Mouse (Mus musculus) heart, embryonic 11.5 days (tissue): Measurements from ENCODE around the gene Zdhhc23. TPM values are rescaled to one million over a fixed set of nuclear protein-coding genes. Genes with fewer than 3 reads are reported as not detected.

Experiments used
- ATAC-seq: fragments of 200-750 bp; cut with Nextera tagmentation; replicated peaks from 2 replicates; pipeline ENCODE4 v1.8.0; 2017; ENCODE audit warnings: moderate library complexity; ENCODE audit not compliant: insufficient number of reproducible peaks, low FRiP score, low TSS enrichment
- H3K27ac ChIP-seq: fragments of 300-500 bp; sonication (generic); 2 replicates; pipeline ENCODE4 v1.5.1; 2014; ENCODE audit warnings: mild to moderate bottlenecking, low read depth, low read length
- H3K27me3 ChIP-seq: fragments of 300-500 bp; sonication (generic); 2 replicates; pipeline ENCODE4 v1.6.1; 2014; ENCODE audit warnings: mild to moderate bottlenecking, low read length, mixed read lengths; ENCODE audit not compliant: control insufficient read depth, insufficient read depth
- H3K36me3 ChIP-seq: fragments of 300-500 bp; sonication (generic); 2 replicates; pipeline ENCODE4 v1.6.1; 2014; ENCODE audit warnings: mild to moderate bottlenecking, low read length, moderate library complexity, mixed read lengths; ENCODE audit not compliant: control insufficient read depth, insufficient read depth
- H3K4me1 ChIP-seq: fragments of 300-500 bp; sonication (generic); 2 replicates; pipeline ENCODE4 v1.6.1; 2014; ENCODE audit warnings: low read length; ENCODE audit not compliant: control insufficient read depth, insufficient read depth
- H3K4me2 ChIP-seq: fragments of 300-500 bp; sonication (generic); 2 replicates; pipeline ENCODE4 v1.6.1; 2014; ENCODE audit warnings: mild to moderate bottlenecking, moderate library complexity
- H3K4me3 ChIP-seq: fragments of 300-500 bp; sonication (generic); 2 replicates; pipeline ENCODE4 v1.5.1; 2014; ENCODE audit warnings: low read depth, low read length
- H3K9ac ChIP-seq: fragments of 300-500 bp; sonication (generic); 2 replicates; pipeline ENCODE4 v1.6.1; 2014; ENCODE audit warnings: mild to moderate bottlenecking, low read depth, low read length, moderate library complexity
- H3K9me3 ChIP-seq: fragments of 300-500 bp; sonication (generic); replicated peaks from 2 replicates; pipeline ENCODE4 v1.6.1; 2016; ENCODE audit warnings: low read length; ENCODE audit not compliant: control insufficient read depth
- WGBS: fragments of 180-500 bp; shearing (Covaris S2); extraction: QIAGEN DNeasy Blood & Tissue Kit; methylation state at CpG from one replicate; pipeline ENCODE4 v1.1.7; 2014; ENCODE audit not compliant: insufficient replicate concordance; 5-methylcytosine and 5-hydroxymethylcytosine counted together
- polyA plus RNA-seq: library from polyadenylated mRNA; unstranded; fragments of >200 nt; fragmentation: Nextera tagmentation; extraction: Ambion mirVana; gene quantifications from 2 replicates; pipeline ENCODE4 v1.2.1, GENCODE M21; 2014

The Zdhhc23 gene
- polyA plus RNA-seq, 1 experiment from 2014 or later = 1.0 TPM

DNA sequence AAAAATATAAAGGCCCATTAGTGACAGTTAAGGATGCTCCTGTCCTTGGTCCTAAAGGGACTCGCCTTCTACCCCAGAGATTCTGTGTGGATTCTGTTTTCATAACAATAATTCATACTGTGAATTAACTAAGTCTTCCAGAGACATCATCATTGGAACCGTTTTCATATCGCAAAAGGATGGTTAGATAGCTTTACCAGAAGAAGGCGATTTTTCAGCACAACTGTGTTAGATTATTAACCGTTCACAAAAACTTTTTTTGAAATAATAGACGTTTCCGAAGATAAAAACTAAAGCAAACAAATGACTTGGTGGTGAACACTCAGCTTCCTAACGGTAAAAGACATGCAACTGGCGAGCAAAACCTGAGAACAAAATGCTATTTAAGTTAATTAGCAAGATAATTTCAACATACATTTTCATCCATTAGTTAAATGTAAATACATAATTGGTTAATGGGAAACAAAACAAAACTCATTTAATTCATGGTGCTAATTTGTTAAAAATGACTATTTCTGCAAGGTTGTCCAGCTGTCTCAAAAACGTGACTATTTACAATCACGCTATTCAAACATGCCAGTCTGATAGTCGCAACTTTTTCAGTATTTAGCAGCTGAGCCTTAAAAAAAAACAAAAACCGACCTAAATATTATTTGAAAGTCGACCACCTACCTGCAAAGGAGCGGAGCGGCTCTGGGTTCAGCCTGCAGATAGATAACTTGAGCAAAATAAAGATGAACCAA, 36.0 kb upstream of the Zdhhc23 start:
- WGBS = 47% methylated on average over 16 of the region's 16 CpGs

DNA sequence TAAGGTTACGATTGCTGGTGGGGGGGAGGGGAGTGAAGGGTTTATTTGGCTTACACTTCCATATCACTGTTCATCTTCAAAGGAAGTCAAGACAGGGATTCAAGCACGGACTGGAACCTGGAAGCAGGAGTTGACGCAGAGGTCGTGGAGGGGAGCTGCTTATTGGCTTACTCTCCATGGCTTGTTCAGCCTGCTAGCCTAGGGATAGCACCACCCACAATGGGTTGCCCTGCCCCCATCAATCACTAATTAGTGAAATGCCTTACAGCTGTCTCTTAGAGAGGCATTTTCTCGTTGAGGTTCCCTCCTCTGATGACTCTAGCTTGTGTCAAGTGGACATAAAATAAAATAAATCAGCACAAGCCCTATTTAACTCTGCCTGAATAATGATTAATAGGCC, 31.4 kb upstream of the Zdhhc23 start:
- 61% methylated on average over 5 of the region's 5 CpGs for WGBS
- Histone ChIP-seq H3K4me2 (no peak overlapping the region), H3K9me3 (no peaks in the 10 kb centered on the region), H3K36me3 (no peaks in the 10 kb centered on the region), H3K4me3 (no peak overlapping the region), H3K27ac (no peak overlapping the region), H3K27me3 (no peaks in the 10 kb centered on the region), H3K4me1 (no peaks in the 10 kb centered on the region), H3K9ac (no peak overlapping the region)
- no peak for ATAC-seq

More for the DNA sequence above, 36.0 kb upstream of the Zdhhc23 start:
- Histone ChIP-seq H3K4me2 (peak overlapping the region; percentile 59), H3K27ac (no peak overlapping the region), H3K9ac (peak overlapping the region; percentile 66), H3K27me3 (no peaks in the 10 kb centered on the region), H3K4me1 (peaks cover 11% of the 10 kb centered on the region; the same call in 1 of the 2 replicates), H3K36me3 (no peaks in the 10 kb centered on the region), H3K4me3 (peak overlapping the region; percentile 39), H3K9me3 (no peaks in the 10 kb centered on the region)
- no peak for ATAC-seq

DNA sequence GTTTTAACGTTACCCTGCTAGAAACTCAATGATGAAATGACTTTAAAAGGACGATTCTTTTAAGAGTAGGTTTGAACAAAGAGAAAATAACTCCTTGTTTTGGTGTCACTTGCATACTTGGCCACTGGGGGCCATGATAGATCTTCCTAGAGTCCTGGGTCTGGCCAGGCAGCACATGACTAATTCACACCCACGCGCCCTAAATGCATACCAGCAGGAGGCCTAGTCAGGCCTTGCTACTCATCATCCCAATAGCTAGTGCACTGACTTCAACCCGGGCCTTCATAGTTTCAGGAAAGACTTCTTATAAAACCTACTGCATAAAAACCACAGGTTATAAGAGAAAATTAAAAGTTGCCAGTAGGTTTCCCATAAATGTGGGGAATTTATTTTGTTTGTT, 22.5 kb upstream of the Zdhhc23 start:
- no peak overlapping the region for H3K27ac ChIP-seq

DNA sequence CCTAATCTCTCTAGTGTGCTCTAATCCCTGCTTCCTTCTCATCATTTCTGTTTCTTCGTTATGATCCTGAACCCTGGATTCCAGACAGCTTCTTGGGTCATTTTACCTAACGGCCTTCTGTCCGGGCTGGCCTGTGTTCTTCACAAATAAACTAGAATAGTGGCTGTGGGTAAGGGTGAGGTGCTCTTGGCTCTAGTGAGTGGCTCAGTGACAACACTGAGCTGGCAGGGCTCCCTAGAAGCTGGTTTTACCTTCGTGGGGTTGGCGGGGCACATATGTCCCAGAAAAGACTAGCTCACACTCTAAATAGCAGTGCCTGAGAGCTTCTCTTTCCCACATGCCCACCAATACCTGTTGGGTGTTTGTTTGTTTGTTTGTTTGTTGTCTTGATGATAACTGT, 19.9 kb upstream of the Zdhhc23 start:
- Histone ChIP-seq H3K4me3 (no peak overlapping the region), H3K4me1 (no peaks in the 10 kb centered on the region), H3K27me3 (no peaks in the 10 kb centered on the region), H3K27ac (no peak overlapping the region), H3K9ac (no peak overlapping the region), H3K4me2 (no peak overlapping the region), H3K36me3 (no peaks in the 10 kb centered on the region), H3K9me3 (no peaks in the 10 kb centered on the region)
- 85% methylated on average over 5 of the region's 5 CpGs for WGBS
- no peak for ATAC-seq

More for the DNA sequence above, 22.5 kb upstream of the Zdhhc23 start:
- no peak overlapping the region for H3K9ac ChIP-seq
- H3K9me3 ChIP-seq = no peaks in the 10 kb centered on the region
- H3K4me3 ChIP-seq = no peak overlapping the region
- no peaks in the 10 kb centered on the region for H3K36me3 ChIP-seq
- no peak for ATAC-seq
- H3K4me2 ChIP-seq = no peak overlapping the region
- WGBS = 45% methylated on average over 5 of the region's 5 CpGs
- H3K27me3 ChIP-seq = no peaks in the 10 kb centered on the region
- H3K4me1 ChIP-seq = no peaks in the 10 kb centered on the region

DNA sequence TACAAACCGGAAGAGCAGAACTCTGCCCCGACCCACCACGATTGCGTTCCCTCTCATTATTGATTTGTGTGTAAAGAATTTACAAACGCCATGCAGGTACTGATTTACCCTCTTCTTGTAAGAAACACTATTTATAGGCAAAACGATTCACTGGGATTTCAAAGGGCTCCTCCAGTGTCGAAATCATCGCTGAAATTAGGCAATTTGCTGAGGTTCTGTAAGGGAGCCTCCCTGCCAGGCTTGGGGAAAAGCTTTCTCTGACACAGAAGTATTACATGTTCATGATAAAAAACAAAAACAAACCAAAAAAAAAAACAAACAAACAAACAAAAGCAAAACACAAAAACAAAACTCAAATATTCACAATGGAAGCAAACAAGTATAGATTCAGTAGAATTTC, 19.5 kb upstream of the Zdhhc23 start:
- WGBS = 83% methylated on average over 8 of the region's 8 CpGs
- Histone ChIP-seq H3K27ac (no peak overlapping the region), H3K9me3 (no peaks in the 10 kb centered on the region), H3K4me2 (no peak overlapping the region), H3K27me3 (no peaks in the 10 kb centered on the region), H3K4me3 (no peak overlapping the region), H3K4me1 (no peaks in the 10 kb centered on the region), H3K36me3 (no peaks in the 10 kb centered on the region), H3K9ac (no peak overlapping the region)
- ATAC-seq = no peak

DNA sequence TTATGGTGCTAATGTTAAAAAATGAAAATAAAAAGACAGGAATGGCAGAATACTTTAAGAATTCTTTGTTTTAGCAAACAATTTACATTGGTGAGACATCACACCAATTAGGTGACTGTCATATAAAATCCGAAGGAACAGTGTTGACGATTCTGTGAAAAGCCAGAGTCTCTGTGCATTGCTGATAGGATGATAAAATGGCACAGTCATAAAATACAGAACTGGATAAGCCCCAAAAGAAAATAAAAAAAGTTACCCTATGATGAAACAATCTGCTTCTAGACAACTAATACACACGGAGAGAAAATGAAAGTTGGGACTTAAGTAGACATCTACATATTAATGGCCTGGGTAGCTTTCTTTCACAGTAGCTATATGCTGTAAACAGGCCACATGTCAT, 15.0 kb upstream of the Zdhhc23 start:
- ATAC-seq = no peak
- Histone ChIP-seq H3K36me3 (no peaks in the 10 kb centered on the region), H3K27ac (no peak overlapping the region), H3K9ac (no peak overlapping the region), H3K4me1 (no peaks in the 10 kb centered on the region), H3K9me3 (no peaks in the 10 kb centered on the region), H3K4me2 (no peak overlapping the region), H3K27me3 (no peaks in the 10 kb centered on the region), H3K4me3 (no peak overlapping the region)
- WGBS = 79% methylated on average over 3 of the region's 3 CpGs

DNA sequence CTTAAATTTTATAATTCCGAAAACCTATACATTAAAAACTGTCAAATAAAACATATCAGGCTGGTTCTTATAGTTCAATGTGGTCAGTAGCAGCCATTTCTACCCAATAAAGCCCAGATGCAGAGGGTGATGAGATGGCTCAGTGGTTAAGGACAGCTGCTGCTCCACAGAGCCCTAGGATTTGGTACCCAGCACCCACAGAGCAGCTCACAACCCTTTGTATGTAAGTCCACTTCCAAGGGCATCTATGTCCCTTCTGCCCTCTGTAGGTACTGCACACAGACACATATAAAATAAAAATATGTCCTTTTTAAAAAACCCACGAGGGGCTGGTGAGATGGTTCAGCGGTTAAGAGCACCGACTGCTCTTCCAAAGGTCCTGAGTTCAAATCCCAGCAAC, 6.7 kb upstream of the Zdhhc23 start:
- H3K4me2 ChIP-seq = no peak overlapping the region
- H3K9me3 ChIP-seq = no peaks in the 10 kb centered on the region
- H3K27ac ChIP-seq = no peak overlapping the region
- no peak overlapping the region for H3K9ac ChIP-seq
- H3K27me3 ChIP-seq = no peaks in the 10 kb centered on the region
- no peaks in the 10 kb centered on the region for H3K4me1 ChIP-seq
- no peak overlapping the region for H3K4me3 ChIP-seq
- 91% methylated on average over 4 of the region's 4 CpGs for WGBS
- H3K36me3 ChIP-seq = no peaks in the 10 kb centered on the region
- ATAC-seq = no peak

DNA sequence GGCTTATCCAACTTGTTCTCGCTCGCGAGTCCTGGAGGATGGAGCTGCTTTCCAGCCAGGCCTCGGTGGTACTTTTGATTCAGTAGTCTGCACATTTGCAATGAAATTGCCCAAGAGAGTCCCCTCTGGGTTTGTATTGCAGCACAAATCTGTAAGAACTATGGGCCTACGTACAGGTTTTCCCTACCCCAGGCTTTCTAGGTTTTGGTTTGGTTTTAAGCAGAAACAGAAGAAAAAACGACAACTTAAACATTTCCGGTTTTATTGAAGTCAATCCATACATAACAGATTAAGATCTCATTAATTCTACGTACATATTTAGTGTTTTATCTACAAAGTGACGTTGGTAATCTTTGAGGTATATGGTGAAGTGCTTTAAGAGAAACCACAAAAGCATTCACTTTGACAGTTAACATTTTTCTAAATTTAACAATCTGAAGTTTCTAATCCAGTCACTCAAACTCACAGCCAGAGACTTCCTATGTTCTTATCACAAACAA, 569 bp upstream of the Zdhhc23 start:
- H3K36me3 ChIP-seq = no peaks in the 10 kb centered on the region
- H3K4me1 ChIP-seq = no peaks in the 10 kb centered on the region
- peak overlapping the region; percentile 63 for H3K9ac ChIP-seq
- no peak overlapping the region for H3K27ac ChIP-seq
- ATAC-seq = no peak
- H3K4me3 ChIP-seq = peak overlapping the region; percentile 76
- peaks cover 12% of the 10 kb centered on the region for H3K27me3 ChIP-seq
- H3K9me3 ChIP-seq = no peaks in the 10 kb centered on the region
- peak overlapping the region; percentile 100 for H3K4me2 ChIP-seq
- 24% methylated on average over 9 of the region's 9 CpGs for WGBS

DNA sequence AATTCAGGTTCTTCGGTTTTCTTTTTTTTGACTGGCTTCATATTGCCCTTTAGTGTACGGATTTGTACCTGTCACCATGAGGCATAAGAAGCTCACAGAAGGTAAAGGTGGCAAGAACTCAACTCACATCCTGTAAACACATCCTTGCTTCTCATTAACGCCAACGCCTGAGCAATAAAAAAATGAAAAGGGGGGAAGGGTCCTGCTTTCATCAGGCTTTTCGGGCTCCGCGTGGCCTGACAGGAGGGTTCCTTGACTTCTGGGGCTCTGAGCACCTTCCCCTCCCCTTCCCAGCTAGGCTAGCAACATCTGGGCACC, 622 bp downstream of the Zdhhc23 start:
- peak overlapping the region; percentile 100 for H3K4me2 ChIP-seq
- peaks cover 12% of the 10 kb centered on the region for H3K27me3 ChIP-seq
- H3K9me3 ChIP-seq = no peaks in the 10 kb centered on the region
- no peak for ATAC-seq
- WGBS = 21% methylated on average over 7 of the region's 7 CpGs
- H3K9ac ChIP-seq = peak overlapping the region; percentile 63; the same call in 1 of the 2 replicates
- no peaks in the 10 kb centered on the region for H3K36me3 ChIP-seq
- H3K27ac ChIP-seq = no peak overlapping the region
- H3K4me1 ChIP-seq = no peaks in the 10 kb centered on the region
- H3K4me3 ChIP-seq = peak overlapping the region; percentile 76
